Mouse (Mus musculus): ENCODE data around the gene Smim14. TPM values are rescaled to one million over a fixed set of nuclear protein-coding genes. Genes with fewer than 3 reads are reported as not detected.

Smim14 gene
- polyA plus RNA-seq, 1 experiment from 2014 or later: 167 TPM

- H3K27ac ChIP-seq: no peak overlapping the region
- H3K27me3 ChIP-seq: no peaks in the 10 kb centered on the region
- ATAC-seq: no peak
- no peak overlapping the region for H3K9ac ChIP-seq (replicated peaks)
- 96% methylated on average over 8 of the region's 8 CpGs for WGBS
- H3K36me3 ChIP-seq: peaks cover 81% of the 10 kb centered on the region
- H3K9me3 ChIP-seq: no peaks in the 10 kb centered on the region
- H3K4me3 ChIP-seq (replicated peaks): no peak overlapping the region
- no peak overlapping the region for H3K4me2 ChIP-seq (replicated peaks)
- H3K4me1 ChIP-seq (replicated peaks): no peaks in the 10 kb centered on the region
Measured at GRCm38 (mm10) chr5:65422803-65423202, 114.2 kb downstream of the Smim14 start.

- H3K36me3 ChIP-seq: peaks cover 85% of the 10 kb centered on the region
- 87% methylated on average over 6 of the region's 6 CpGs for WGBS
Measured at GRCm38 (mm10) chr5:65420822-65421221, 116.2 kb downstream of the Smim14 start.

DNA sequence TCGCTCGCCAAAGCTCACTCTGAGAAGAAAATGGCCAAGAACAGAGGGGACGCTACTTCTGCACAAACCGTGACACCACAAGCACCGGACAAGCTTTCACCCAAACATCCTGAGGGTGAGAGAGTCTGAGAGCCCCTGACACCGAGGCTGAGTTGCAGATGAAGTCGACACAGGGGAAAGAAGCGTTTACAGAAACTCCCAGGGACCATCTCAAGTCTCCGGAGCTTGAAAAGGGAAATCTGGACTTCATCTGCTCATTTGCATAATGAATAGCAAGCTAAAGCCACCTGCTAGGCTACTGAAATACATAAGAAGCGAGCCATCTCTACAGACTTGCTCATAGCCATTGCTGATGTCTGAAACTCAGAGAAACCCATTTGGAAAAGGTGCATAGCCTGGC, 117.8 kb downstream of the Smim14 start:
- no peak for ATAC-seq
- no peak overlapping the region for H3K9ac ChIP-seq (replicated peaks)
- H3K4me3 ChIP-seq (replicated peaks): no peak overlapping the region
- H3K4me1 ChIP-seq (replicated peaks): peaks cover 8% of the 10 kb centered on the region
- H3K27ac ChIP-seq: no peak overlapping the region
- H3K4me2 ChIP-seq (replicated peaks): no peak overlapping the region
- 70% methylated on average over 10 of the region's 10 CpGs for WGBS
- no peaks in the 10 kb centered on the region for H3K27me3 ChIP-seq
- H3K9me3 ChIP-seq: no peaks in the 10 kb centered on the region
- H3K36me3 ChIP-seq: peaks cover 80% of the 10 kb centered on the region

More at GRCm38 (mm10) chr5:65420822-65421221, 116.2 kb downstream of the Smim14 start:
- peaks cover 5% of the 10 kb centered on the region for H3K4me1 ChIP-seq (replicated peaks)
- H3K27ac ChIP-seq: no peak overlapping the region
- no peaks in the 10 kb centered on the region for H3K27me3 ChIP-seq
- no peak overlapping the region for H3K4me2 ChIP-seq (replicated peaks)
- no peak overlapping the region for H3K9ac ChIP-seq (replicated peaks)
- no peak for ATAC-seq
- H3K4me3 ChIP-seq (replicated peaks): no peak overlapping the region
- no peaks in the 10 kb centered on the region for H3K9me3 ChIP-seq

- Histone ChIP-seq H3K27ac (peak overlapping the region; percentile 35; the same call in 1 of the 2 replicates), H3K4me3 (replicated peaks) (no peak overlapping the region; the same call in 1 of the 2 replicates), H3K36me3 (peaks cover 73% of the 10 kb centered on the region), H3K9ac (replicated peaks) (peak overlapping the region; percentile 52), H3K9me3 (no peaks in the 10 kb centered on the region), H3K4me2 (replicated peaks) (no peak overlapping the region), H3K27me3 (no peaks in the 10 kb centered on the region), H3K4me1 (replicated peaks) (peaks cover 8% of the 10 kb centered on the region)
- WGBS: 21% methylated on average over 26 of the region's 26 CpGs
- peak; percentile 37; the same call in 1 of the 2 replicates for ATAC-seq
Measured at GRCm38 (mm10) chr5:65415653-65416458, 121.1 kb downstream of the Smim14 start.

GRCm38 (mm10) chr5:65407989-65408388, 129.0 kb downstream of the Smim14 start:
- ATAC-seq: no peak
- Histone ChIP-seq H3K4me1 (replicated peaks) (peaks cover 4% of the 10 kb centered on the region; the same call in 1 of the 2 replicates), H3K27ac (peak overlapping the region; percentile 19), H3K4me2 (replicated peaks) (no peak overlapping the region), H3K27me3 (no peaks in the 10 kb centered on the region), H3K36me3 (peaks cover 74% of the 10 kb centered on the region), H3K9me3 (no peaks in the 10 kb centered on the region), H3K4me3 (replicated peaks) (no peak overlapping the region), H3K9ac (replicated peaks) (0 out of 2 replicates have a peak overlapping the region, but pooled peaks have one; percentile 24)
- 22% methylated on average over 12 of the region's 12 CpGs for WGBS

DNA sequence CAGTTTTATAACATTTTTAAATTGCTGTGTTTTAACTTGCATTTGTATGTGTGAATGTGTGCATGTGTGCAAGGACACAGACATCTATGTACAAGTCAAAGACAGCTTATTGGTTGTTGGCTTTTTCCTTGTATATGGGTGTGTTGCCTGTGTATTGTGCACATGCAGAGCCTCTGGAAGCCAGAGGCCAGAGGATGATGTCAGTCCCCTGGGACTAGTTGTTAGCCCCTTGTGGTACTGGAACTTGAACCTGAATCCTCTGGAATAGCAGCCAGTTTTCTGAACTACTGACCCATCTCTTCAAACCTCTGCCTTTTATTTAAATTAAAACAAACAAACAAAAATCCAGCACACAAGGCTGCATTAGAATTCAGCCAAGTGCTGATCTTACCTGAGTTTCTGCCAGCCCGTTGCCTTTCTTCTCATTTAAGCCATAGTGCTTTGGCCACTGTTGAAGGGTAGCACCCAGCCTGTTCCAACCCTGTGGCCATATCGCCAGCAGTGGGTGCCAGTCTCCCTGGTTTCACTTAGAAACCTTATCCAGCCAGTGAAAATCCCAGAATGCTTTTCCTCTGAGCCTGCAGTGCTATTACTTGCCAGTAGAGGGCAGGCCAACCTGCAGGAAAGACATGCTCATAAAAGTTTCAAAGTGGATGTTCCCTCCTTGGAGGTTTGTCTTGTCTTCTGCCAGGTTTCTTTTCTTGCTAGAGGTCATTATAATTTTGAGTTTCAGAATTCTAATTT, 135.6 kb downstream of the Smim14 start:
- Histone ChIP-seq H3K4me1 (replicated peaks) (no peaks in the 10 kb centered on the region), H3K9ac (replicated peaks) (no peak overlapping the region), H3K9me3 (no peaks in the 10 kb centered on the region), H3K4me3 (replicated peaks) (no peak overlapping the region), H3K27ac (no peak overlapping the region), H3K4me2 (replicated peaks) (no peak overlapping the region), H3K27me3 (no peaks in the 10 kb centered on the region), H3K36me3 (peaks cover 73% of the 10 kb centered on the region)
- WGBS: 29% methylated on average over 2 of the region's 2 CpGs
- no peak for ATAC-seq

Other genes with a start within 250 kb of the Smim14 start
- 35.4 and 42.8 TPM in 2 replicates for gene Rfc1, start 201.5 kb downstream of the Smim14 start, polyA plus RNA-seq (2015; fragmentation: Nextera tagmentation; extraction: Ambion mirVana)
- 0.09 and 0.10 TPM in 2 replicates for gene Klb, start 188.9 kb downstream of the Smim14 start, polyA plus RNA-seq (2015; fragmentation: Nextera tagmentation; extraction: Ambion mirVana)
- 684 and 687 TPM in 2 replicates for gene Rpl9, start 145.7 kb downstream of the Smim14 start, polyA plus RNA-seq (2015; fragmentation: Nextera tagmentation; extraction: Ambion mirVana)
- 59.4 and 70.3 TPM in 2 replicates for gene Lias, start 145.7 kb downstream of the Smim14 start, polyA plus RNA-seq (2015; fragmentation: Nextera tagmentation; extraction: Ambion mirVana)
- gene Ugdh, start 101.2 kb downstream of the Smim14 start, polyA plus RNA-seq (2015; fragmentation: Nextera tagmentation; extraction: Ambion mirVana): 50.4 and 52.0 TPM in 2 replicates
- not detected in 2 replicates for gene Gm43552, start 44.4 kb downstream of the Smim14 start, polyA plus RNA-seq (2015; fragmentation: Nextera tagmentation; extraction: Ambion mirVana)
- 197 and 204 TPM in 2 replicates for gene Ube2k, start within 50 bp of the Smim14 start, polyA plus RNA-seq (2015; fragmentation: Nextera tagmentation; extraction: Ambion mirVana)
- 66.2 and 67.6 TPM in 2 replicates for gene Pds5a, start 161.1 kb upstream of the Smim14 start, polyA plus RNA-seq (2015; fragmentation: Nextera tagmentation; extraction: Ambion mirVana)
- gene N4bp2, start 226.3 kb upstream of the Smim14 start, polyA plus RNA-seq (2015; fragmentation: Nextera tagmentation; extraction: Ambion mirVana): 26.3 and 27.0 TPM in 2 replicates

All from midbrain, embryonic 13.5 days (tissue).